Mouse (Mus musculus) ES-Bruce4 (cell line): ENCODE data around the gene Plcd1. TPM values are rescaled to one million over a fixed set of nuclear protein-coding genes. Genes with fewer than 3 reads are reported as not detected.

Source experiments
- H3K27ac ChIP-seq: 2 replicates; pipeline ENCODE4 v1.5.1; 2012; ENCODE audit warnings: low read length, inconsistent platforms; ENCODE audit not compliant: insufficient read depth
- H3K27me3 ChIP-seq: 2 replicates; pipeline ENCODE4 v1.6.1; 2012; ENCODE audit warnings: mild to moderate bottlenecking, low read length, inconsistent platforms; ENCODE audit not compliant: control insufficient read depth, poor library complexity, insufficient read depth, severe bottlenecking
- H3K36me3 ChIP-seq: 2 replicates; pipeline ENCODE4 v1.6.1; 2012; ENCODE audit warnings: inconsistent platforms, mild to moderate bottlenecking, low read length, moderate library complexity; ENCODE audit not compliant: control insufficient read depth, poor library complexity, insufficient read depth, severe bottlenecking
- H3K4me1 ChIP-seq: one replicate; pipeline ENCODE4 v1.8.1; 2011; ENCODE audit warnings: low read length; ENCODE audit not compliant: control insufficient read depth, insufficient read depth
- H3K4me3 ChIP-seq: 2 replicates; pipeline ENCODE4 v1.5.1; 2011; ENCODE audit warnings: low read depth, mild to moderate bottlenecking, low read length
- H3K9ac ChIP-seq: 2 replicates; pipeline ENCODE4 v1.6.1; 2012; ENCODE audit warnings: low read depth, mild to moderate bottlenecking, inconsistent platforms; ENCODE audit not compliant: poor library complexity, severe bottlenecking
- H3K9me3 ChIP-seq: replicated peaks from 2 replicates; pipeline ENCODE4 v1.6.1; 2012; ENCODE audit warnings: mild to moderate bottlenecking, low read length, inconsistent platforms; ENCODE audit not compliant: control insufficient read depth, poor library complexity, insufficient read depth, severe bottlenecking
- CTCF ChIP-seq: IDR thresholded peaks from one replicate; pipeline ENCODE4 v1.8.1; 2011; ENCODE audit warnings: low read depth, low read length
- EP300 ChIP-seq: IDR thresholded peaks from 2 replicates; pipeline ENCODE4 v1.6.1; 2011; ENCODE audit warnings: low read depth, low read length; ENCODE audit not compliant: insufficient read depth
- POLR2A ChIP-seq: IDR thresholded peaks from one replicate; pipeline ENCODE4 v1.8.1; 2011; ENCODE audit warnings: low read length; ENCODE audit not compliant: insufficient read depth
- polyA plus RNA-seq: library from polyadenylated mRNA; stranded (reverse); fragments of >200 nt; gene quantifications from 2 replicates; pipeline ENCODE4 v1.2.4, GENCODE M21; 2011; ENCODE audit warnings: low read depth; ENCODE audit not compliant: missing spikeins, insufficient read depth, insufficient read length

Plcd1 gene
- polyA plus RNA-seq, 1 experiment = 22.0 TPM

GRCm38 (mm10) chr9:119075685-119076084 lies 17.6 kb downstream of the Plcd1 start:
- no peaks in the 10 kb centered on the region for H3K27me3 ChIP-seq
- no peak overlapping the region for H3K9ac ChIP-seq
- H3K27ac ChIP-seq = no peak overlapping the region
- no peak overlapping the region for H3K4me3 ChIP-seq
- peaks cover under 1% of the 10 kb centered on the region for H3K4me1 ChIP-seq
- H3K36me3 ChIP-seq = no peaks in the 10 kb centered on the region
- H3K9me3 ChIP-seq = no peaks in the 10 kb centered on the region
- no peak for TF ChIP-seq POLR2A
- TF ChIP-seq CTCF = no peak
- 0 out of 2 replicates have a peak, but pooled peaks have one; percentile 1 for TF ChIP-seq EP300

GRCm38 (mm10) chr9:119073184-119073895 lies 20.0 kb downstream of the Plcd1 start:
- H3K4me3 ChIP-seq = no peak overlapping the region
- TF ChIP-seq CTCF (no peak), POLR2A (no peak), EP300 (no peak)
- no peaks in the 10 kb centered on the region for H3K9me3 ChIP-seq
- no peaks in the 10 kb centered on the region for H3K4me1 ChIP-seq
- H3K36me3 ChIP-seq = no peaks in the 10 kb centered on the region
- no peak overlapping the region for H3K27ac ChIP-seq
- no peak overlapping the region for H3K9ac ChIP-seq
- H3K27me3 ChIP-seq = no peaks in the 10 kb centered on the region

- no peaks in the 10 kb centered on the region for H3K36me3 ChIP-seq
- H3K9ac ChIP-seq = no peak overlapping the region
- H3K27ac ChIP-seq = no peak overlapping the region
These were observed 21.5 kb downstream of the Plcd1 start for GRCm38 (mm10) chr9:119071786-119072185.

GRCm38 (mm10) chr9:119070173-119070825 lies 23.0 kb downstream of the Plcd1 start:
- Histone ChIP-seq H3K27ac (no peak overlapping the region), H3K9me3 (no peaks in the 10 kb centered on the region), H3K4me3 (no peak overlapping the region), H3K4me1 (no peaks in the 10 kb centered on the region), H3K9ac (no peak overlapping the region), H3K27me3 (no peaks in the 10 kb centered on the region), H3K36me3 (no peaks in the 10 kb centered on the region)
- TF ChIP-seq EP300 (no peak), CTCF (no peak), POLR2A (no peak)

More at GRCm38 (mm10) chr9:119071786-119072185, 21.5 kb downstream of the Plcd1 start:
- no peaks in the 10 kb centered on the region for H3K4me1 ChIP-seq
- no peaks in the 10 kb centered on the region for H3K9me3 ChIP-seq
- no peak overlapping the region for H3K4me3 ChIP-seq
- no peak for TF ChIP-seq CTCF
- no peak for TF ChIP-seq POLR2A
- no peak for TF ChIP-seq EP300
- H3K27me3 ChIP-seq = no peaks in the 10 kb centered on the region

- no peaks in the 10 kb centered on the region for H3K9me3 ChIP-seq
- no peaks in the 10 kb centered on the region for H3K36me3 ChIP-seq
- no peak overlapping the region for H3K27ac ChIP-seq
- TF ChIP-seq CTCF = no peak
- TF ChIP-seq POLR2A = no peak
- TF ChIP-seq EP300 = no peak
- no peak overlapping the region for H3K4me3 ChIP-seq
- H3K4me1 ChIP-seq = no peaks in the 10 kb centered on the region
- no peaks in the 10 kb centered on the region for H3K27me3 ChIP-seq
- no peak overlapping the region for H3K9ac ChIP-seq
These were observed 25.0 kb downstream of the Plcd1 start for GRCm38 (mm10) chr9:119068266-119068665.

- H3K4me1 ChIP-seq = no peaks in the 10 kb centered on the region
- TF ChIP-seq EP300 (no peak), POLR2A (no peak), CTCF (peak; percentile 94)
- no peaks in the 10 kb centered on the region for H3K36me3 ChIP-seq
- H3K27ac ChIP-seq = no peak overlapping the region
- H3K27me3 ChIP-seq = no peaks in the 10 kb centered on the region
- H3K4me3 ChIP-seq = no peak overlapping the region
- H3K9ac ChIP-seq = no peak overlapping the region
- H3K9me3 ChIP-seq = no peaks in the 10 kb centered on the region
These were observed 25.7 kb downstream of the Plcd1 start for GRCm38 (mm10) chr9:119067601-119068000.
